Mouse (Mus musculus) kidney, postnatal 10 days (tissue): ENCODE measurements around the gene Rbm8a.
"Not testable (repeated sequence)": the region's sequence is repeated elsewhere in the genome, so short reads cannot be mapped to it uniquely, and the experiment has no call there.

ENCODE experiments used
- DNase-seq: peaks from one replicate; pipeline ENCODE4 v3.0.0; 2021; ENCODE audit warnings: mixed read lengths

The Rbm8a gene

DNA sequence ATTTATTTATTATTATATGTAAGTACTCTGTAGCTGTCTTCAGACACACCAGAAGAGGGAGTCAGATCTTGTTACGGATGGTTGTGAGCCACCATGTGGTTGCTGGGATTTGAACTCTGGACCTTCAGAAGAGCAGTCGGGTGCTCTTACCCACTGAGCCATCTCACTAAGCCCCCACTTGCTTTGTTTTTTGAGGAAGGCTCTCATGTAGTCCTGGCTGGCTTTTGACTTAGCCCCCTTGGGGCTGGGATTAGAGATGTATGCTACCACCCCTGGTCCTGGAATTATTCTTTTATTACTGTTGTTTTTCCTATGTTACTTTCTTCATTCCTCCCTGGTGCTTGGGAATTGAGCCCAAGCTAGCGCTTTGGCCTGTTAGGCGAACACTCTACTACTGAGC is 23.7 kb upstream of the Rbm8a start:
- not testable (repeated sequence) for DNase-seq

DNA sequence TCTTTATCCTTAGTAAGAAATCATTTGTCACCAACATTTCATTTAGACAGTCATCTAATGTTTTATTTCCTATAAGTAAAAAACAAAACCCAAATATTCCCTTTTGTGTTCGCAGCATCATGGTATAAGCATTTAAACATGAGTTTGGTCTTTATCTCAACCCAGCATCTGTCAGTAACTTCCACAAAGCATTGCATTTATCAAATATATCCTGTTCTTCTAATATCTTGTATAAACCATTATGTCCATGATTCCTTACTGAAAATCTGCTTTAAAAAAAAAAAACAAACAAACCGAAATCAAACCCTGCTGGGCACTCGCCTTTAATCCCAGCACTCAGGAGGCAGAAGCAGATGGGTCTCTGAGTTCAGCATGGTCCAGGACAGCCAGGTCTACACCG is 23.1 kb upstream of the Rbm8a start:
- no peak for DNase-seq

DNA sequence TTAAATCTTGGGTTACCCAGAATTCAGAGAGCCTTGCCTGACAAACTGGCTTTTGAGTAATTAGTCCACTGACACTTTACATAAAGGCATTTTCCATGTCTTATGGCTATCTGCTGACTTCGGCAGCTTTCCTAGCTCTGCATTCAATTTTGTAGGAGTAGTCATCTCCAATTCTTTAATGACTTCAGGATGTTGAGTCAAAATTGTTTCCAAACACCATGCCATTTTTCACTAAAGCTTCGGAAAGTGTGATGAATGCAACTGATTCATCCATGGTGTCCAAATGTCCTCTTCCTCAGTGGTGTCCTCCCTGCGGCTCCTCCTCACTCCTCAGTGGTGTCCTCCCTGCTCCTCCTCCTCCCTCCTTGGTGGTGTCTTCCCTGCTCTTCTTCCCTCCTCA is 11.8 kb upstream of the Rbm8a start:
- DNase-seq, result no peak

DNA sequence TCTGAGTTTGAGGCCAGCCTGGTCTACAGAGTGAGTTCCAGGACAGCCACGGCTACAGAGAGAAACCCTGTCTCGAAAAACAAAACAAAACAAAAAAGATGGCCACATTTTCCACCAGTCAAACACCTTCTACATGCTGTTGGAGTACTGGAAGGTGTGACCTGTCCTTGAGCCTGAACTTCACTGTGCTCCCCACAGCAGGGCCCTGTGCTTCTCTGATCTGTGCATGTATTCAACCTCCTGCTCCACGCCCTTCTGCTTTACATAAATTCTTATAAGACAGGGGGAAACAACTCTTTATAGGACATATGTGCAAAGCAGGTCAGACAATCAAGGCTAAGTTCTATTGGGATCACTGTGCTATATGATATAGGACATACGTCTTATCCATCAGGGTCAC is 6.5 kb upstream of the Rbm8a start:
- no peak for DNase-seq

DNA sequence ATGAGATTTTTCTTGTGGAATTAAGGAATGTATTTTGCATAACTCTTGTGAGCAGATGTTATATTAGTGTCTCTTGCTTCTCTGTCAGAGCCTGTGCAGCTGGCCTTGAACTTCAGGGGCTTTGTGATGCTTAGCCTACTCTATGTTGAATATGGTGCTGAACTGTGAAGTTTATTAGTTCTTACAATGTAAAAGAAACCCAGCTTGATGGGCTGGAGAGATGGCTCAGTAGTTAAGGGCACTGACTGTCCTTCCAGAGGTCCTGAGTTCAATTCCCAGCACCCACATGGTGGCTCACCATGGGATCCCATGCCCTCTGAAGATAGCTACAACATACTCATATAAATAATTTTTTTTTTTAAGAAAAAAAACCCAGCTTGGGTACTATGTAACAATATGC is 2.3 kb downstream of the Rbm8a start:
- DNase-seq, result no peak

DNA sequence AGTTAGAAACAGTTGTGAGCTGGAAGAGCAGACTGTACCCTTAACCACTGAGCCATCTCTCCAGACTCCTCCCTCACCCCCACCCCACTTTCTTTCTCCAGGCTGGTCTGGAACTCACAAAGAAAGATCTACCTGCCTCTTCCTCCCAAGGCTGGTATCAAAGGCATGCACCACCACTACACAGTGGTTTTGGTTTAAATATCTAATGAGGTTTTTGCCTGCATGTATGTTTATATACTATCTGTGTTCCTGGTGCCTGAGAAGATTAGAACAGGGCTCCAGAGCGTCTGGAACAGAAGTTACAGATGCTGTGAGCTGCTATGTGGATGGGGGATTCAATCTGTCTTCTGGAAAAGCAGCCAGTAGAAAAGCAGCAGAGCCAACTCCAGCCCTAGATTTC is 4.3 kb downstream of the Rbm8a start:
- DNase-seq, result no peak

DNA sequence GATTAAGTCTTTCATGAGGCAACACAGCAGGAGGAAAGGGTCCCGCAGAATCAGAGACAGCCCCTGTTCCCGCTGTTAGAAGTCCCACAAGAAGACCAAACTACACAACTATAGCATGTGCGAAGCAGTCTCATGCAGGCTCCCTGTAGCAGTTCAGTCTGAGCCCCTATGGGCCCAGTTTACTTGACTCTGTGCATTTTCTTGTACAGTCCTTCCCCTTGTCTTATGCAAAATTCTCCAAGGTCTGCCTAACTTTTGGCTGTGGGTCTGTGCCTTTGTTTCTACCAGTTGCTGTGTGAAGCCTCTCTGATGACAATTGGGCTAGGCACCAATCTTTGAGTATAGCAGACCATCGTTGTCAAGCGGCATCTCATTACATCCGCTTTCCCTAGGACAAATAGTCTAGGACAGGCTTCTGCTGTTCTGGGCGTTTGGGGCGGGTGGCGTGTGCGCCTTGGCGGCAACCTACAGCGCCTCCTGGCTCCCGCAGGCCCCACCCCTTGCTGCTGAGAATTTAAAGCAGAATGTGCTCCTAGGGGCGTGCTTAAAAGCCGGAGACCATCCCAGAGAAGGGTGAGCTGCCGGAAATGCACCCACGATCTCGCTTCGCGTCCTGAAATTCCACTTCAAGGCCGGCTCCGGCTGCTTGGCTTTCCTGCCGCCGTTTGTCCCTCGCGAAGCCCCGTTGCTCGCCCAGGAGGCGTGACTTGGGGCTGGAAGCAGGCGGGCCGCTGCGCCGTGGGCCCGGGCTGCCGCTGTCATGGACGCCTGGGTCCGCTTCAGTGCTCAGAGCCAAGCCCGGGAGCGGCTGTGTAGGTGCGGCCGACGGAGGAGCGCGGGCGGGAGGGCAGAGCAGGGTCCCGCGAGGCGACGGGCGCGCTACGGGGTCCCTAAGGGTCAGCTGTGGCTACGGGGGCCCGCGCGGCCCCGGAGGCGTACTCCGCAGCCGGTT is 5.5 kb downstream of the Rbm8a start, which contains the start of the genes Pex11b and Gm42957:
TSS of gene Pex11b (plus strand) at position 449 of the 952 bp plus-strand sequence.
TSS of gene Gm42957 (plus strand) at position 547 of the 952 bp plus-strand sequence.
- peak; percentile 95 for DNase-seq

DNA sequence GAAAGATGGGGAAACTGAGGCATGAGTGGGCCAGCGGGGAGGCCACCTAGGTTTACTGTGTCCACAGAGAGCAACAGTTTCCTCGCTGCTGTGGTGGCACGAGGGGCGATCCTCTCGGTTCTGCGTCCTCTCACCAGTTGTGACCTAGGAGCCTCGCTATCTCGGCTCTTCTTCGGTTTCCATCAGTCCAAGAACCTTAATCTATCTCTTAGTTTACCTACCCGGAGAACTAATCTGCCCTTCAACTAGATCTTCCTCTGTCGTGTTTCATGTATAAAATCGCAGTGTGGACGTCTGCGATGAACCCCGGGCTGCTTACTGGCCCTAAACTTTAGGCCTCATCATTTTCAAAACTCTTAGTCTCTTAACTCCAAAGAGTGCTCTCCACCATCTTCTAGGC is 6.2 kb downstream of the Rbm8a start:
- DNase-seq, result no peak

DNA sequence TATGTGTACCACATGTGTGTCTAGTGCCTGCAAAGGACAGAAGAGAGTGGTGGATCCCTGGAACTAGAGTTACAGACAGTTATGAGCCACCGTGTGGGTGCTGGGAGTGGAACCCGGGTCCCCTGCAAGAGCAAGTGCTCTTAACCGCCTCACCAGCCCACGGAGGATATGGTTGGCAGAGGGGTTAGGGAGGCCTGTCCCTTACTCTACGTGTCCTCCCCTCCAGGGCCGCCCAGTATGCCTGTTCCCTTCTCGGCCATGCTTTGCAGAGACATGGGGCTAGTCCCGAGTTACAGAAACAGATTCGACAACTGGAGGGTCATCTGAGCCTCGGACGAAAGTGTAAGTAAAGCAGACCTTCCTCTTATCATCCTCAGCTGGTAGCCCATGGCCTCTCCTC is 6.7 kb downstream of the Rbm8a start:
- DNase-seq, result peak; percentile 15

DNA sequence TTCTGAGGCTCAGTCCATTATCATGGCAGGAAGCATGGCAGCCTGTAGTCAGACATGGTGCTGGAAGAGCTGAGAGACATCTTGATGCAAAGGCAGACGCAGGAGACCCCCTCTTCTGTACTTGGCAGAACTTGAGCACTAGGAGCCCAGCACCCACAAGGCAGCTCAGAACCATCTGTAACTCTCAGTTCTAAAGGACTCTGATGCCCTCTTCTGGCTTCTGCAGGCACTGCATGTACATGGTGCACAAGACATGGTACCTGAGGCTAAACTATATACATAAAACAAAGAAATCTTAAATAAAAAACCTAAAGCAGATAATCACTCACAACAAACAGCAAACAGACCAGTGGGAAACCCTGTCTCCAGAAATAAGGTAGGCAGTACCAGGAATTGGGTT is 9.5 kb downstream of the Rbm8a start:
- peak; percentile 77 for DNase-seq

DNA sequence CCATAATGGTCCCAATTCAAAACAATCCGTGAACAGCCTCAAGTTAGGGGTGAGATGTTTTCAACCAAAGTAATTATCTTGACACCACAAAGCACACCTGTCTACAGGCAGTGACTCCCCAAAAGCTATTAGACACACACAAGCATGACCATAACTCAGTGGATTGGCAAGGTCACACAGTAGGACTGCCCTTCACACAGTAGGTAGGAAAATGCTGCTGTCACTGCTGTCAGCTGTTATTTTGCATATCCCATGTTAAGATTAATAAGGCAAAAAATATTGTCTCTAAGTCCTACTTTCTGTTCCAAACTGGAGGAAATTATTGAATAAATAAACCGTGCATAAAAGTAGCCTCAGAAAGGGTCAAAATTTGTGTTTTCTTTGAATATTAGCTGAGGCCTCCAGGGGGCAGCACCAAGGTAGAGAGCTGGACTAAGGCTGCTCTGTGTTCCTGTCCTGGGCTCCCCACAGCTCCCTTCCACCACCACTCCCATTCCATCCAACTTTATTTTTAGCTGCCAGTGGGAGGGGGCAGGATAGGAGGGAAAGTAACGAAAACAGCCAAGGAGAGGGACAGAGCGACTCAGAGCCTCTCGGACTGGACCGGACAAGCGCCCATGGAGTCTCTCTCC is 15.4 kb downstream of the Rbm8a start, which contains the start of gene Itga10:
TSS of gene Itga10 (plus strand) at position 567 of the 632 bp plus-strand sequence.
- DNase-seq, result peak; percentile 71

DNA sequence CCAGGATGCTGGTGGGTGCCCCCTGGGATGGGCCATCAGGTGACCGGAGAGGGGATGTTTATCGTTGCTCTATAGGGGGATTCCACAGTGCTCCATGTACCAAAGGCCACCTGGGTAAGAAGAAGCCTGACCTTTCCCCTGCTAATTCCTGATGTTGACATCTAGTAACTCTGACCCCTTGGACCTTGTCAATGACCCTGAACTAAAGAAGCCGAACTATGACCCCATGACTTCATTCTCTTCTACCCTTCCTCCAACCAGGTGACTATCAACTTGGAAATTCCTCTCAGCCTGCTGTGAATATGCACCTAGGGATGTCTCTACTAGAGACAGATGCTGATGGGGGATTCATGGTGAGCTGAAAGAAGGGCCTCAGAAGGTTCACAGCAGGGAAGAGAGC is 17.6 kb downstream of the Rbm8a start:
- no peak for DNase-seq

DNA sequence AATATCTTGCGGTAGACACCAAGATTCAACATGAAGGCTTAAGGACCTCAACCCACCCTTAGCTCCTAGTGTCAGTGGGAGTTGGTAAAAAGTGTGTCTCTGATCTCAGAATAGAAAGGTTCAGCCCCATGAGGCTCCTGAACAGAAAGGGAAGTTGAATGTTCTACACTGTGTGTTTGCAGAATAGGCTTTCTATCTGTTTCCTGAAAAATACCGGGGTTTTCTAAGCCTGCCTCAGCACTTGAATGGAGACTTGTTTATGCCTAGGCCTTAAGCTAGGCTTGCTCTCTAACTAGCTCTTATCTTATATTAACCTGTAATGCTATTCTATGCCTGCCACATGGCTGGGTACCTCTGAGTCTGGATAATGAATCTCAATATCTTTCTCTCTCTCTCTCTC is 31.2 kb downstream of the Rbm8a start:
- no peak for DNase-seq

DNA sequence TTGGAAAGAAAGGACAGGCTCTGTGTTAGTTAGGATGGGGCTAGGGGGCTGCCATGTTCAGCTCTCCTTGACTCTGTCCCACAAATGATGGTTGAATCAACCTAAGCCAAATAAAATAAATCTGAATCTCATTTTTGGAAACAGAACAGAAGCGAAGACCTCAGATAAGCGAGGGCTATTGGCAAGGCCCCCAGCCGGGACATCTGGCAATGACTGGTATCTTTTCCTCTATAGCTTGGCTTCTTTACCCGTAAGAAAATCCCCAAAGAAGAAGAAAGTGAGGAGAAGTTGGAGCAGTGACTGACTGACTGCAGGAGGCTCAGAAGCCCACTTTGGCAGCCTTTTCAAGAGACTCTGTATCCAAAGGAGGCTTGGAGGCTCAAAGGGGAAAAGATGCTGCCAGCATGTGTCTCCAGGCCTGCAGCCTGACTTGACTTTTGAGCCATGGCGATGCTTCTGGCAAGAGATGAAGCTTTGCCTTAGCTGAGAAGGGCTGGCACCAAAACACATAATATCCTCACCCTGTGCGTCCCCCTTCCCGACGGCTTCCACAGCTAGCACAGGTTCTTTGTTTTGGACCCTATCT is 33.1 kb downstream of the Rbm8a start:
- no peak for DNase-seq

DNA sequence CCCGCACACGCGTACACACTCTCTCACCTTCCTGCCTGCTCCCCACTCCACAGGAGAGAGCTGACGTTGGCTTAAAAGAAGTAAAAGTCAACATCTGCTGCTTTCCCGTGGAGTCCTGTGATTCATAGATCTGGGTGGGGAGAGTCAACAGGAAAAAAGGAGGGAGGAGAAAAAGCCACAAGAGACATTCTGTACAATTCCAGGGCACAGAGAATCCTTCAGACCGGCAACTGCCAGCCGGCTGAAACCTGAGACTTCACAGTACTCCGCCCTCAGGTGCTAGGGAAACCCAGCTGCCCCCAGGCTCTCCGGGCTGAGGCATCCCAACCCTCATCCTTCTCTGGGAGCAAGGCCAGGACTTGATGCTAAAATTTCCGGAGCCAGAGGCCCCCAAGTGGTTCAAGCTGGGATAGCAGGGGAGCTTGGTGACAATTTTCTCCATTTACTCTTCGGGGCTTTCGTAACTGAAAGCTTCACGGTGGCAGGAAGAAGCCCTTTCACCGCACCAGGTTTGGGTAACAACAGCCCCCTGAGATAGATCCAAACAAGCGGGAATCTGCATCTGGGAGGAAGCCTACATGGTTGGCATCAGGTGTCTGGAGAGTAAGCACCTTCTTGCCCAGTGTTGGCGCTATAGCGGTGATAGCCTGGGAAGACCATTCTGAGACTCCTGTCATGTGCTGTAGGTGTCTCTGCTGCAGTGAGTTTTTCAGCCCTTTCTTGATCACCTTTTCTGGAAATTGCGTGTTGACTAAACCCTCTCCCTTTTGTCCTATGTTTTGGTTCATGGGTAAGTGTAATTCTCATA is 33.9 kb downstream of the Rbm8a start:
- DNase-seq, result peak; percentile 89

DNA sequence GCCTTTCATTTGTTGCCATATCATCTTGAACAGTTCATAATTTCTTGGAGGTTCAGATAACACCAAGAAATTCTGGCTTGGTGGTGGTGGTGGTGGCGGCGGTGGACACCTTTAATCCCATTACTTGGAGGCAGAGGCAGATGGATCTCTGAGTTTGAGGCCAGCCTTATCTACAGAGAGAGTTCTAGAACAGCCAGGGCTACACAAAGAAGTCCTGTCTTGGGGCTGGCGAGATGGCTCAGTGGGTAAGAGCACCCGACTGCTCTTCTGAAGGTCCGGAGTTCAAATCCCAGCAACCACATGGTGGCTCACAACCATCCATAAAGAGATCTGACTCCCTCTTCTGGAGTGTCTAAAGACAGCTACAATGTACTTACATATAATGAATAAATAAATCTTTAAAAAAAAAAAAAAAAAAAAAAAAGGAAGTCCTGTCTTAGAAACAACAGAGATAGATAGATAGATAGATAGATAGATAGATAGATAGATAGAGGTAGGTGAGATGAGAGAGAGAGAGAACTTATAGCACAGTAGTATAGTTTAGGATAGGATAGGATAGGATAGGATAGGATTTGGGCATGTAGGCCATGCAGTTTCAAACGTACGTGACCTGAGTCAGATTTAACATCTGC is 36.1 kb downstream of the Rbm8a start:
- DNase-seq, result not testable (repeated sequence)

DNA sequence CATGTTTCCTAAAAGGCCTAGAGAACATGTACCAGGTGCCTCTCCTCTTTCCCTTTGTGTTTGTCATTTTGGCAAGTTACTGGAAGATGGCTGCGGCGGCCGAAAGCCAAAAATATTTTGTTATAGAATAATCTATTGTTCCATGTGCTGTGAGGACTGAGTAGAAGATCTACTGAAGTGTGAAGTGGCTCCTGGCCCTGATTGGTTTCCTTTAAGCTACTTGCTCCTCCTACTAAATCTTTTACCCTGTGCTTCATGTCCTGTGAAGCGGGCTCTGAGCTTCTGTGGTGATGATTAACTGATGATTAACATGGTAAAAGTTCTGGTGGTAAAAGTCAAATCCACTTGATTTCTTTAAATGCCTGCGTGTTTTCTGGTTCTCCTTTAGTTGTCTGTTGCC is 37.2 kb downstream of the Rbm8a start:
- no peak for DNase-seq

DNA sequence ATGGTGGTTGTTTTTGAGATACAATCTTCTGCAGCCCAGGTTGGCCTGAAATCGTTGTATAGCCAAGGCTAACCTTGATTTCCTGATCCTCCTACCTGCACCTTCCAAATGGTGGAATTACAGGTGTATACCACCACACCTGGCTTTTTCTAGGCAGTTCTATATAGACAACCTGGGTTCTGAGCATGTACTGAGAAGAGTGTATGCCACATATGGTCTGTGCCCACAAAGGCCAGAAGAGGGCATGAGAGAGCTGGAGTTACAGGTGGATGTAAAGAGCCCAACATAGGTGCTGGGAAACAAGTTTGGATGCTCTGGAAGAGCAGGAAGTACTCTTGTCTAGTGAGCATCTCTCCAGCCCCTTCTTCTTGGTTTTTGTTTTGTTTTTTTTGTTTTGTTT is 37.6 kb downstream of the Rbm8a start:
- DNase-seq, result peak; percentile 40

DNA sequence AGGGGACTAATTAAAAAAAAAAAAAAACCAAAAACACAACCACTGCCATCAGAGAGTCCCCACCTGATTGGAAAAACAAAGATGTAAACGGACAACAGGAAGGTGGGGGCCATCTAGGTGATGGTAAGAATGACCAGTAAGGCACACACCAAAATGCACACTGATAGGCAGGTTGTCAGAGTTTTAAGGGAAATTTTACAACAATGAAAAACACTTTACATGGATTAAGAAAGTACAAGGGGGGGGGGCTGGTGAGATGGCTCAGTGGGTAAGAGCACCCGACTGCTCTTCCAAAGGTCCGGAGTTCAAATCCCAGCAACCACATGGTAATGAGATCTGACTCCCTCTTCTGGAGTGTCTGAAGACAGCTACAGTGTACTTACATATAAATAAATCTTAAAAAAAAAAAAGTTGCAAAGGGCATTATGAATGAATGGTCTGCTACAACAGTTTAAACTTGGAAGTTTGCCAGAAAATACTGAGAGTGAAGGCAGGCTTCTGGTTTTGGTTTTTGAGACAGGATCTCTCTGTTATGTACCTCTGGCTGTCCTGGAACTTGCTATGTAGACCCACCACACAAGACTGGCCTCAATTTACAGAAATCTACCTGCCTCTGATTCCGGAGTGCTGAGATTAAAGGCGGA is 38.8 kb downstream of the Rbm8a start:
- DNase-seq, result no peak

DNA sequence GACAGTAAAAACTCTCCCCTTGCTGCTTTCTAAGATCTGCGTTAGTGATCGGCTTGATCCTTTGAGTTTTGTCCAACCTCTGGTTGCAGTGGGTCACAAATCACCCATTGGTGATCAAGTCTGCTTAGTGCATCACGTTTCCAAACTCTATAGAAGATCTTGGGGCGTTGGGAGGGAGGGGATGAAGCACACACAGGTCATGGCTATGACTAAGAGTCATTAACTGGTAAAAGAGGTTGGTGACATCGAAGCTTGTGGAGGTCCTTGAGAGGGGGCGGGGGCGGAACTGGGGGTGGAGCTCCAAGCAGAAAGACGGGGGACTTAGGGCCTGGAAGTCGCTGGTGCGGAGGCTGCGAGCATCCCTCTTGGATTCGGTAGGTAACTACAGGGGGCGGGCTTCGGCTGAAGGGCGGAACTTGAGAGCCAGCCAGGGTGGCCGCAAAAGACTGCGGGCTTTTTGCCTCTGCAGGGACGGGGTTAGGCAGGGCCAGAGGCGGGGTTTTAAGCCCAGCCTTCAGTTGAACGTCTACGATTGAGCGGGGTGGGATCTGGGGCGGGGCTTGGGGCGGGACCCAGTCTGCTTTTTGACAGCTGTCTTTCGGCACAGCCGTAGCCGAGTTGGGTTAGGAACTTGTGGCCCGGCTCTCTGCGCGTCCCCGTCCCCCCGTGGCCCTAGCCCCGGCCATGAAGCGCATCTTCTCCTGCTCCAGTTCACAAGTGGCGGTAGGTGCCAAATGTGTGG is 40.2 kb downstream of the Rbm8a start, which contains the start of gene Ankrd35:
TSS of gene Ankrd35 (plus strand) at position 405 of the 742 bp plus-strand sequence.
- DNase-seq, result peak; percentile 88

DNA sequence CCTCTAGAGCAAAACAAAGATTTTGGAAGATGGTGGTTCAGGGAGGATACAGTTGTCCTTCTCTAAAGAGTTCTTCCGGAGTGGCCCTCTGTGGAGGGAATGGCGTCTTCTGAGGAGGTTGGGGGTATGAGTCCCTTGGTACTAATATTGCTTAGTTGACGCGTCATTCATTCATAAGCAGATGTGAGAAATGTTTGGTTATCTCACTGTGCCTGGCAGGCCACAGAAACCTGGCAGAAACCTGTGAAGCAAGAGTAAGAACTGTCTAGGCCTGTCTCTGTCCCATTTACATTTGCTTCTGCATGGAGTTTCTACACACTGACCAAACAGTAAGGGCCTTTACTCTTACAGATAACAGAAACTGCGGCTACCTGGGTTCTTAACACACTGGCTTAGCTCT is 41.8 kb downstream of the Rbm8a start:
- DNase-seq, result no peak
